25 mouse cellular contexts compared by ENCODE assay signal in genomic region chr6:139842626-139843025, GRCm38 (mm10).
DNase-seq lines count a peak whose midpoint lies in the region; ATAC-seq and TF ChIP-seq lines count a peak whose summit lies in the region.
"Had no signal": no experiment of that assay in that cellular context is flagged by ENCODE, and none has a peak within 500 bp of the region (broad histone marks: within the 10 kb centered on the region; RNA-seq: fewer than 3 reads in every experiment).

No protein-coding gene starts in this region.

- 56% methylated on average over 1 of the region's 1 CpGs for WGBS in forebrain, embryonic 14.5 days
- 81% methylated on average over 1 of the region's 1 CpGs for WGBS in forebrain, embryonic 11.5 days
- WGBS in forebrain, embryonic 16.5 days: 57% methylated on average over 1 of the region's 1 CpGs
- 93% methylated on average over 1 of the region's 1 CpGs for WGBS in forebrain, embryonic 13.5 days

- DNase-seq in forebrain, embryonic 14.5 days (ENCODE audit: low spot score): peak; percentile 15
- DNase-seq in forebrain, embryonic 11.5 days (ENCODE audit: low spot score): no peak
- DNase-seq in brain, embryonic 14.5 days (ENCODE audit: low read depth): peak; percentile 51
- DNase-seq: adrenal gland, adult 8-10 months; adrenal gland, postnatal 14 days; adrenal gland, postnatal 36 days; B cell, adult 2 months; cerebellum, adult 11 months; cerebellum, adult 18-20 months; cerebellum, adult 8-10 months; cerebellum, adult 9-11 months; cerebellum, postnatal 14 days; cerebellum, postnatal 36 days; embryo, embryonic 11 days had no signal

- no peak for TF ChIP-seq CTCF in brain, embryonic 14.5 days (IDR thresholded peaks at IDR 0.05; ENCODE audit: borderline replicate concordance, extremely low read depth, insufficient read depth, insufficient read length)

- ATAC-seq in forebrain, embryonic 14.5 days: peak; percentile 34; the same call in 1 of the 2 replicates
- no peak for ATAC-seq in forebrain, embryonic 11.5 days (replicated peaks; ENCODE audit: low FRiP score)
- peak; percentile 63 for ATAC-seq in forebrain, embryonic 16.5 days
- no peak; the same call in 1 of the 2 replicates for ATAC-seq in forebrain, embryonic 13.5 days
- ATAC-seq: activated CD4-positive, CD25-positive, alpha-beta regulatory T cell, adult 4 months; CD4-positive, CD25-positive, alpha-beta regulatory T cell, adult 4 months; Patski had no signal

- H3K9me3 ChIP-seq in forebrain, embryonic 14.5 days (replicated peaks; ENCODE audit: control insufficient read depth, low read length): no peaks in the 10 kb centered on the region
- no peaks in the 10 kb centered on the region for H3K9me3 ChIP-seq in forebrain, embryonic 11.5 days (ENCODE audit: control insufficient read depth, low read length)
- no peaks in the 10 kb centered on the region for H3K9me3 ChIP-seq in forebrain, embryonic 16.5 days (ENCODE audit: control insufficient read depth, low read length)
- no peaks in the 10 kb centered on the region for H3K9me3 ChIP-seq in forebrain, embryonic 13.5 days (replicated peaks)
- H3K9me3 ChIP-seq: embryonic facial prominence, embryonic 13.5 days; embryonic facial prominence, embryonic 15.5 days; forebrain, embryonic 12.5 days had no signal

- no peaks in the 10 kb centered on the region for H3K36me3 ChIP-seq in forebrain, embryonic 14.5 days (ENCODE audit: control insufficient read depth, insufficient read depth, low read length)
- no peaks in the 10 kb centered on the region for H3K36me3 ChIP-seq in forebrain, embryonic 11.5 days (ENCODE audit: control insufficient read depth, insufficient read depth, low read length)
- H3K36me3 ChIP-seq in forebrain, embryonic 16.5 days (ENCODE audit: control insufficient read depth, insufficient read depth): no peaks in the 10 kb centered on the region
- no peaks in the 10 kb centered on the region for H3K36me3 ChIP-seq in forebrain, embryonic 13.5 days (ENCODE audit: poor library complexity, severe bottlenecking)
- H3K36me3 ChIP-seq: embryonic facial prominence, embryonic 13.5 days; embryonic facial prominence, embryonic 15.5 days; forebrain, embryonic 12.5 days; G1E had no signal

- H3K4me2 ChIP-seq in forebrain, embryonic 14.5 days (ENCODE audit: low read length): no peak overlapping the region
- no peak overlapping the region for H3K4me2 ChIP-seq in forebrain, embryonic 11.5 days (ENCODE audit: low read depth, low read length, severe bottlenecking)
- no peak overlapping the region for H3K4me2 ChIP-seq in forebrain, embryonic 16.5 days (ENCODE audit: low read length)
- H3K4me2 ChIP-seq in forebrain, embryonic 13.5 days: no peak overlapping the region
- H3K4me2 ChIP-seq: embryonic facial prominence, embryonic 13.5 days; embryonic facial prominence, embryonic 15.5 days; forebrain, embryonic 12.5 days had no signal

- no peak overlapping the region for H3K9ac ChIP-seq in forebrain, embryonic 14.5 days (ENCODE audit: low read length)
- no peak overlapping the region for H3K9ac ChIP-seq in forebrain, embryonic 11.5 days (ENCODE audit: low read length)
- H3K9ac ChIP-seq in forebrain, embryonic 16.5 days (replicated peaks; ENCODE audit: low read depth, low read length): no peak overlapping the region
- no peak overlapping the region for H3K9ac ChIP-seq in forebrain, embryonic 13.5 days
- H3K9ac ChIP-seq: embryonic facial prominence, embryonic 13.5 days; embryonic facial prominence, embryonic 15.5 days; forebrain, embryonic 12.5 days had no signal

- no peaks in the 10 kb centered on the region for H3K4me1 ChIP-seq in forebrain, embryonic 14.5 days (ENCODE audit: control insufficient read depth, insufficient read depth, low read length)
- H3K4me1 ChIP-seq in forebrain, embryonic 11.5 days (replicated peaks; ENCODE audit: control insufficient read depth, insufficient read depth, low read length): no peaks in the 10 kb centered on the region
- H3K4me1 ChIP-seq in forebrain, embryonic 16.5 days (replicated peaks; ENCODE audit: control insufficient read depth, insufficient read depth, low read length): peaks cover 10% of the 10 kb centered on the region
- no peaks in the 10 kb centered on the region for H3K4me1 ChIP-seq in forebrain, embryonic 13.5 days
- H3K4me1 ChIP-seq: embryonic facial prominence, embryonic 13.5 days; embryonic facial prominence, embryonic 15.5 days; forebrain, embryonic 12.5 days had no signal

- H3K4me3 ChIP-seq in forebrain, embryonic 14.5 days (ENCODE audit: low read depth, low read length): no peak overlapping the region
- H3K4me3 ChIP-seq in forebrain, embryonic 11.5 days (ENCODE audit: low read depth, low read length): no peak overlapping the region
- no peak overlapping the region for H3K4me3 ChIP-seq in forebrain, embryonic 16.5 days (replicated peaks; ENCODE audit: low read length)
- no peak overlapping the region for H3K4me3 ChIP-seq in forebrain, embryonic 13.5 days
- H3K4me3 ChIP-seq: embryonic facial prominence, embryonic 13.5 days; embryonic facial prominence, embryonic 15.5 days; erythroblast, embryonic 14.5 days; forebrain, embryonic 12.5 days had no signal

- H3K27me3 ChIP-seq in forebrain, embryonic 14.5 days (replicated peaks; ENCODE audit: control insufficient read depth, insufficient read depth, low read length): no peaks in the 10 kb centered on the region
- no peaks in the 10 kb centered on the region for H3K27me3 ChIP-seq in forebrain, embryonic 11.5 days (ENCODE audit: control insufficient read depth, insufficient read depth, low read length)
- H3K27me3 ChIP-seq in forebrain, embryonic 16.5 days (replicated peaks; ENCODE audit: control insufficient read depth, insufficient read depth, low read length): no peaks in the 10 kb centered on the region
- H3K27me3 ChIP-seq in forebrain, embryonic 13.5 days: no peaks in the 10 kb centered on the region
- H3K27me3 ChIP-seq: CH12.LX; embryonic facial prominence, embryonic 13.5 days; embryonic facial prominence, embryonic 15.5 days; forebrain, embryonic 12.5 days; Patski had no signal

- TF ChIP-seq POLR2A in brain, embryonic 14.5 days (IDR thresholded peaks at IDR 0.05; ENCODE audit: borderline replicate concordance, extremely low read depth, insufficient read depth, insufficient read length, poor library complexity, severe bottlenecking): no peak

- H3K27ac ChIP-seq in forebrain, embryonic 14.5 days (ENCODE audit: low read depth, low read length): no peak overlapping the region
- no peak overlapping the region for H3K27ac ChIP-seq in forebrain, embryonic 11.5 days (ENCODE audit: low read depth, low read length)
- H3K27ac ChIP-seq in forebrain, embryonic 16.5 days (ENCODE audit: low read length): no peak overlapping the region
- no peak overlapping the region for H3K27ac ChIP-seq in forebrain, embryonic 13.5 days
- H3K27ac ChIP-seq: embryonic facial prominence, embryonic 13.5 days; embryonic facial prominence, embryonic 15.5 days; forebrain, embryonic 12.5 days had no signal

Comparison
In these comparisons a context has a peak if more than half of its experiments do, and no peak if none do; other contexts are left out.
1. ATAC-seq: peak in forebrain, embryonic 14.5 days (single experiment) and forebrain, embryonic 16.5 days (single experiment); none in forebrain, embryonic 11.5 days (single experiment) and forebrain, embryonic 13.5 days (single experiment).